Mouse (Mus musculus): ENCODE measurements around the gene Med27.

DNA sequence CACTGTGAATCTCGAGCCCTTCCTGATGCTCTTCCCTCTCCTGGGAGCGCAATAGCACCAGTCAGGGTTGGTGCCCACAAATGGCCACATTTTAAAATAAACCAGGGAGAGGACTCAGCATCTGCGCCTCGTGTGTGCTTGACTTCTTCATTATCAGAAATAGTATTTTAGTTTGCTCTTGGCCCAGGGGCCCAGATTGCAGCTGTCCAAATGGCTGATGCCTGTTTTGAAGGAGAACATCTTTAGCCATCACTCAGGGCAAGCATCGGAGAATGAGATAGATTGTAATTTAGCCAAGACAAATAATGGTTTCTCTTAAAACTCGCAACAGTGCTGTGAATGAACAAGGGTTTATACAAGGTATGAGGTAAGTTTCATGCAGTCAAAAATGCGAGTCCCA lies 92.8 kb downstream of the Med27 start:
- TF ChIP-seq GATA1 (IDR thresholded peaks at IDR 0.05; ENCODE audit: low read length) = no peak
- no peak for TF ChIP-seq TAL1 (IDR thresholded peaks at IDR 0.05; ENCODE audit: low read length)

All from erythroblast, embryonic 14.5 days (primary cell).